ENCODE assay signal across 9 mouse cellular contexts in the genomic region with DNA sequence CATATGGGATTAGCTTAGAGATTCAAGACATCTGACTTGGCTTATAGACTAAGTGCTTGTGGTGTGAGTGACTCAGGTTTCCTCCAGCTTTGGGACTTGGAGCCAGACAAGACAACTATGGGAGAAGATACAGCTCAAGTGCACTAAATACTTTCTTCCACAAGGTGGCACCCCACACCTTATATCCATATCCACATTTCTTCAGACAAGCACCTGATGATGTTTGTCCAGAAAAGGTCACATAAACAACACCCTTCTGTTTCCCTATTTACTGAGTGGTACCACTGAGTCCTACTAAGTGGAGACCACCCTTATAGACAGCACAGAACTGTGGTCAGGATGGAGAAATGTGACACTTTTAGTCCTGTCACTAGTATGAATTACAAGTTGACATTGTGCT. TPM values are rescaled to one million over a fixed set of nuclear protein-coding genes. Genes with fewer than 3 reads are reported as not detected.
A peak's percentile ranks its signal among the peaks of the same experiment; 100 is the strongest.
DNase-seq lines count a peak whose midpoint lies in the region; ATAC-seq and TF ChIP-seq lines count a peak whose summit lies in the region.
"Had no signal": no experiment of that assay in that cellular context is flagged by ENCODE, and none has a peak within 500 bp of the region (broad histone marks: within the 10 kb centered on the region; RNA-seq: fewer than 3 reads in every experiment).

No protein-coding gene starts in this region.

- ATAC-seq in CD4-positive, CD25-positive, alpha-beta regulatory T cell, adult 4 months = peak; percentile 92
- ATAC-seq in kidney, embryonic 16.5 days (ENCODE audit: low FRiP score, low TSS enrichment) = peak; percentile 54; the same call in 1 of the 2 replicates
- ATAC-seq in liver, embryonic 14.5 days (ENCODE audit: insufficient read depth) = peak; percentile 50
- 0 out of 2 replicates have a peak, but pooled peaks have one; percentile 27 for ATAC-seq in neural tube, embryonic 13.5 days (ENCODE audit: low read depth)

- peak; percentile 87 for DNase-seq in NIH3T3 (ENCODE audit: low read depth)
- DNase-seq in cerebellum, postnatal 25 days = peak; percentile 16 to 60
- DNase-seq in frontal cortex, postnatal 36 days (ENCODE audit: low spot score in 2 of 2) = peak; percentile 29 to 69
- peak; percentile 20 to 41 (median 22) for DNase-seq in liver, embryonic 14.5 days (ENCODE audit: low read depth in 3 of 3, low spot score in 3 of 3)
- no peak for DNase-seq in ovary, postnatal 36 days (ENCODE audit: low spot score)

- no peaks in the 10 kb centered on the region for H3K4me1 ChIP-seq in kidney, embryonic 16.5 days (ENCODE audit: insufficient read depth, low read length)
- H3K4me1 ChIP-seq in liver, embryonic 14.5 days (replicated peaks; ENCODE audit: control insufficient read depth in 2 of 2, insufficient read depth in 2 of 2, low read length in 1 of 2) = no peaks in the 10 kb centered on the region
- H3K4me1 ChIP-seq in neural tube, embryonic 13.5 days (replicated peaks) = no peaks in the 10 kb centered on the region
- H3K4me1 ChIP-seq: heart, embryonic 13.5 days had no signal

- TF ChIP-seq CTCF in liver, embryonic 14.5 days (IDR thresholded peaks at IDR 0.05; ENCODE audit: low read depth) = peak; percentile 63

- no peaks in the 10 kb centered on the region for H3K9me3 ChIP-seq in kidney, embryonic 16.5 days (ENCODE audit: low read length)
- H3K9me3 ChIP-seq in liver, embryonic 14.5 days (ENCODE audit: control insufficient read depth, low read length) = no peaks in the 10 kb centered on the region
- no peaks in the 10 kb centered on the region for H3K9me3 ChIP-seq in neural tube, embryonic 13.5 days
- H3K9me3 ChIP-seq: heart, embryonic 13.5 days had no signal

- no peak for TF ChIP-seq EP300 in liver, embryonic 14.5 days (IDR thresholded peaks at IDR 0.05; ENCODE audit: low read depth)

- H3K27ac ChIP-seq in kidney, embryonic 16.5 days (ENCODE audit: low read length) = no peak overlapping the region
- no peak overlapping the region for H3K27ac ChIP-seq in liver, embryonic 14.5 days
- H3K27ac ChIP-seq in neural tube, embryonic 13.5 days (replicated peaks) = no peak overlapping the region
- H3K27ac ChIP-seq: heart, embryonic 13.5 days had no signal

- no peak overlapping the region for H3K4me2 ChIP-seq in kidney, embryonic 16.5 days (replicated peaks; ENCODE audit: low read depth, low read length)
- no peak overlapping the region for H3K4me2 ChIP-seq in liver, embryonic 14.5 days (ENCODE audit: low read depth)
- H3K4me2 ChIP-seq in neural tube, embryonic 13.5 days = no peak overlapping the region
- H3K4me2 ChIP-seq: heart, embryonic 13.5 days had no signal

- H3K36me3 ChIP-seq in kidney, embryonic 16.5 days (ENCODE audit: insufficient read depth, low read length) = no peaks in the 10 kb centered on the region
- H3K36me3 ChIP-seq in liver, embryonic 14.5 days (replicated peaks; ENCODE audit: control insufficient read depth, insufficient read depth, low read depth) = no peaks in the 10 kb centered on the region
- no peaks in the 10 kb centered on the region for H3K36me3 ChIP-seq in neural tube, embryonic 13.5 days
- H3K36me3 ChIP-seq: heart, embryonic 13.5 days had no signal

- no peak overlapping the region for H3K4me3 ChIP-seq in kidney, embryonic 16.5 days (ENCODE audit: low read length)
- no peak overlapping the region for H3K4me3 ChIP-seq in liver, embryonic 14.5 days (ENCODE audit: insufficient read depth in 1 of 2, low read depth in 2 of 2, low read length in 2 of 2)
- H3K4me3 ChIP-seq in neural tube, embryonic 13.5 days = no peak overlapping the region
- H3K4me3 ChIP-seq: heart, embryonic 13.5 days had no signal

- no peaks in the 10 kb centered on the region for H3K27me3 ChIP-seq in kidney, embryonic 16.5 days (ENCODE audit: insufficient read depth, low read length)
- no peaks in the 10 kb centered on the region for H3K27me3 ChIP-seq in liver, embryonic 14.5 days (ENCODE audit: control insufficient read depth, insufficient read depth, low read length)
- no peaks in the 10 kb centered on the region for H3K27me3 ChIP-seq in neural tube, embryonic 13.5 days

- no peak overlapping the region for H3K9ac ChIP-seq in kidney, embryonic 16.5 days (replicated peaks; ENCODE audit: low read length)
- no peak overlapping the region for H3K9ac ChIP-seq in liver, embryonic 14.5 days (replicated peaks)
- H3K9ac ChIP-seq in neural tube, embryonic 13.5 days = no peak overlapping the region
- H3K9ac ChIP-seq: heart, embryonic 13.5 days had no signal

RNA-seq across cellular contexts. Expression of a gene that starts 56.1 kb away (rescaled TPM):
- 1 to 10 TPM; 2.5 to 3.5 TPM for polyA plus RNA-seq in CD4-positive, CD25-positive, alpha-beta regulatory T cell, adult 4 months (2017; shearing (Covaris generic))
- polyA plus RNA-seq in kidney, embryonic 16.5 days (2015; fragmentation: Nextera tagmentation; extraction: Ambion mirVana) = 2.1 and 2.7 TPM in 2 replicates
- not detected in 2 replicates for polyA plus RNA-seq in liver, embryonic 14.5 days (2012; rRNA removed)
- 0.05 and 0.19 TPM in 2 replicates for polyA plus RNA-seq in liver, embryonic 14.5 days (2014; fragmentation: Nextera tagmentation; extraction: Ambion mirVana)
- polyA plus RNA-seq in neural tube, embryonic 13.5 days (2015; fragmentation: Nextera tagmentation; extraction: Ambion mirVana) = 0.04 and 0.21 TPM in 2 replicates

Comparison
In these comparisons a context has a peak if more than half of its experiments do, and no peak if none do; other contexts are left out.
1. ATAC-seq: peak in every context shown above with its lines; median percentile 92 in CD4-positive, CD25-positive, alpha-beta regulatory T cell, adult 4 months; 54 in kidney, embryonic 16.5 days; 50 in liver, embryonic 14.5 days; 27 in neural tube, embryonic 13.5 days.